Mouse (Mus musculus) small intestine, adult 2 months (tissue): ENCODE data around the gene Scn1b.

Experiments
- CTCF ChIP-seq: fragments of 200-500 bp; IDR thresholded peaks from 2 replicates; pipeline ENCODE4 v1.5.1; 2012; ENCODE audit warnings: low read depth, mild to moderate bottlenecking, control low read depth, inconsistent platforms, low read length, moderate library complexity, mixed read lengths; ENCODE audit not compliant: insufficient replicate concordance, insufficient read length; ENCODE audit errors: extremely low read depth
- POLR2A ChIP-seq: fragments of 200-500 bp; IDR thresholded peaks from 2 replicates; pipeline ENCODE4 v1.6.1; 2012; ENCODE audit warnings: low read depth, mild to moderate bottlenecking, control low read depth, inconsistent platforms, low read length, moderate library complexity

DNA sequence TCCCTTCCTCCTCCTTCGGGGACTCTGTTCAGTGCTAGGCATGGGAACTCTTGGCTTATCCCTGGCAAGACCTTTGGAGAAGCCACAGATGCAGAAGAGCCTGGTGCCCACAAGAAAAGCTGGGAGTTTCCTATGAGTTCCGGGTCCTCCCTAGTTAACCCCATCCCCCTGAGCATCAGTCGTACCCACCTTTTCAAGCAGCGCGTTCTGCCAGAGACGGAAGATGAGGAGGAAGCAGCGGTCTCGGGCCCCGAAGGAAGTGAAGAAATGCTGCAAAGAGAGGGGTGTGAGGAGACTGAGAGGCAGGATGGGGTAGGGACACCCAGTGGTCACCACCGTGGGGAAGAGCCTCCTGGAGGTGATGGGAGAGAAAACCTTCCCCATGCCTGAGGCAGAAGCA, 14.1 kb upstream of the Scn1b start:
- no peak for TF ChIP-seq CTCF
- no peak for TF ChIP-seq POLR2A
